21 mouse cellular contexts compared by ENCODE assay signal in genomic region chr16:93355204-93355899, GRCm38 (mm10).
DNase-seq lines count a peak whose midpoint lies in the region; ATAC-seq and TF ChIP-seq lines count a peak whose summit lies in the region.
"Had no signal": no experiment of that assay in that cellular context is flagged by ENCODE, and none has a peak within 500 bp of the region (broad histone marks: within the 10 kb centered on the region; RNA-seq: fewer than 3 reads in every experiment).

No protein-coding gene starts in this region.

- H3K9ac ChIP-seq in liver, adult 2 months (ENCODE audit: low read depth, low read length): no peak overlapping the region
- H3K9ac ChIP-seq in liver, postnatal 0 days (replicated peaks): no peak overlapping the region
- no peak overlapping the region for H3K9ac ChIP-seq in kidney, embryonic 14.5 days (ENCODE audit: low read depth, low read length)
- H3K9ac ChIP-seq: embryonic facial prominence, embryonic 13.5 days; embryonic facial prominence, embryonic 15.5 days; forebrain, embryonic 13.5 days; forebrain, embryonic 15.5 days; forebrain, postnatal 0 days had no signal

- no peak for TF ChIP-seq EP300 in liver, postnatal 0 days (IDR thresholded peaks at IDR 0.05; ENCODE audit: low read depth)

- 73% methylated on average over 11 of the region's 11 CpGs for WGBS in liver, adult 2 months
- 55% methylated on average over 11 of the region's 11 CpGs for WGBS in liver, postnatal 0 days (ENCODE audit: insufficient replicate concordance)
- WGBS in kidney, embryonic 14.5 days: 84% methylated on average over 11 of the region's 11 CpGs

- no peak for DNase-seq in liver, adult 2 months (ENCODE audit: extremely low read depth, low read depth, low spot score)
- DNase-seq in liver, postnatal 0 days: no peak
- DNase-seq: adrenal gland, adult 2 months; adrenal gland, postnatal 10 days; adrenal gland, postnatal 25 days; cerebellum, adult 11-12 months; cerebellum, adult 2 months; cerebellum, adult 9-10 months; cerebellum, postnatal 10 days; cerebellum, postnatal 25 days; embryo, embryonic 11 days; forebrain, postnatal 0 days had no signal

- H3K4me2 ChIP-seq in liver, postnatal 0 days (ENCODE audit: low read depth, low read length): no peak overlapping the region
- no peak overlapping the region for H3K4me2 ChIP-seq in kidney, embryonic 14.5 days (replicated peaks; ENCODE audit: low read depth, low read length)
- H3K4me2 ChIP-seq: embryonic facial prominence, embryonic 13.5 days; embryonic facial prominence, embryonic 15.5 days; forebrain, embryonic 13.5 days; forebrain, embryonic 15.5 days had no signal

- H3K9me3 ChIP-seq in liver, postnatal 0 days (ENCODE audit: low read length): no peaks in the 10 kb centered on the region
- H3K9me3 ChIP-seq in kidney, embryonic 14.5 days (ENCODE audit: control insufficient read depth, low read length): no peaks in the 10 kb centered on the region
- H3K9me3 ChIP-seq: embryonic facial prominence, embryonic 13.5 days; embryonic facial prominence, embryonic 15.5 days; forebrain, embryonic 13.5 days; forebrain, embryonic 15.5 days had no signal

- no peak for TF ChIP-seq POLR2A in liver, adult 2 months (IDR thresholded peaks at IDR 0.05; ENCODE audit: extremely low read depth, insufficient read depth, low read length)

- peak; percentile 36; the same call in 1 of the 2 replicates for TF ChIP-seq CTCF in liver, adult 2 months (IDR thresholded peaks at IDR 0.05; ENCODE audit: low read depth, low read length)
- no peak for TF ChIP-seq CTCF in liver, postnatal 0 days (IDR thresholded peaks at IDR 0.05; ENCODE audit: low read depth)

- H3K4me1 ChIP-seq in liver, adult 2 months (ENCODE audit: control insufficient read depth, insufficient read depth, low read length): peaks cover 7% of the 10 kb centered on the region
- H3K4me1 ChIP-seq in liver, postnatal 0 days (ENCODE audit: insufficient read depth): no peaks in the 10 kb centered on the region
- no peaks in the 10 kb centered on the region for H3K4me1 ChIP-seq in kidney, embryonic 14.5 days (ENCODE audit: control insufficient read depth, insufficient read depth, low read length)
- H3K4me1 ChIP-seq: embryonic facial prominence, embryonic 13.5 days; embryonic facial prominence, embryonic 15.5 days; forebrain, embryonic 13.5 days; forebrain, embryonic 15.5 days had no signal

- H3K36me3 ChIP-seq in liver, adult 2 months (ENCODE audit: control insufficient read depth, insufficient read depth, low read length): no peaks in the 10 kb centered on the region
- no peaks in the 10 kb centered on the region for H3K36me3 ChIP-seq in liver, postnatal 0 days (replicated peaks; ENCODE audit: insufficient read depth, low read length)
- H3K36me3 ChIP-seq in kidney, embryonic 14.5 days (ENCODE audit: control insufficient read depth, insufficient read depth, low read length): no peaks in the 10 kb centered on the region
- H3K36me3 ChIP-seq: embryonic facial prominence, embryonic 13.5 days; embryonic facial prominence, embryonic 15.5 days; forebrain, embryonic 15.5 days had no signal

- H3K4me3 ChIP-seq in liver, adult 2 months (ENCODE audit: insufficient read depth, low read depth, low read length): no peak overlapping the region
- H3K4me3 ChIP-seq in liver, postnatal 0 days (ENCODE audit: low read depth, low read length): no peak overlapping the region
- no peak overlapping the region for H3K4me3 ChIP-seq in kidney, embryonic 14.5 days (ENCODE audit: low read length)
- H3K4me3 ChIP-seq: embryonic facial prominence, embryonic 13.5 days; embryonic facial prominence, embryonic 15.5 days; erythroblast, embryonic 14.5 days; forebrain, embryonic 13.5 days; forebrain, embryonic 15.5 days had no signal

- no peaks in the 10 kb centered on the region for H3K79me2 ChIP-seq in liver, adult 2 months (ENCODE audit: control insufficient read depth, insufficient read depth, low read length)

- no peak for ATAC-seq in liver, postnatal 0 days
- ATAC-seq in granulocyte monocyte progenitor cell, adult 5-6 weeks (replicated peaks; ENCODE audit: poor library complexity, severe bottlenecking): peak; percentile 61
- ATAC-seq in megakaryocyte progenitor cell, adult 5-6 weeks (replicated peaks; ENCODE audit: poor library complexity): peak; percentile 52; the same call in 1 of the 2 replicates
- no peak for ATAC-seq in kidney, embryonic 14.5 days (ENCODE audit: low FRiP score, low TSS enrichment)
- no peak for ATAC-seq in erythroid progenitor cell, adult 5-6 weeks (replicated peaks; ENCODE audit: low FRiP score, poor library complexity, severe bottlenecking)
- ATAC-seq: forebrain, embryonic 13.5 days; forebrain, embryonic 15.5 days; forebrain, postnatal 0 days had no signal

- no peak overlapping the region for H3K27ac ChIP-seq in liver, adult 2 months (replicated peaks; ENCODE audit: insufficient read depth, low read depth, low read length)
- H3K27ac ChIP-seq in liver, postnatal 0 days (ENCODE audit: low read depth): no peak overlapping the region
- H3K27ac ChIP-seq in kidney, embryonic 14.5 days (ENCODE audit: low read depth, low read length): no peak overlapping the region
- H3K27ac ChIP-seq: embryonic facial prominence, embryonic 13.5 days; embryonic facial prominence, embryonic 15.5 days; forebrain, embryonic 13.5 days; forebrain, embryonic 15.5 days had no signal

- H3K27me3 ChIP-seq in liver, adult 2 months (ENCODE audit: control insufficient read depth, insufficient read depth, low read length): no peaks in the 10 kb centered on the region
- no peaks in the 10 kb centered on the region for H3K27me3 ChIP-seq in liver, postnatal 0 days (ENCODE audit: insufficient read depth, low read length)
- no peaks in the 10 kb centered on the region for H3K27me3 ChIP-seq in kidney, embryonic 14.5 days (ENCODE audit: control insufficient read depth, insufficient read depth, low read length)
- H3K27me3 ChIP-seq: embryonic facial prominence, embryonic 13.5 days; embryonic facial prominence, embryonic 15.5 days; forebrain, embryonic 13.5 days; forebrain, embryonic 15.5 days had no signal

Comparison
In these comparisons a context has a peak if more than half of its experiments do, and no peak if none do; other contexts are left out.
1. ATAC-seq: peak in granulocyte monocyte progenitor cell, adult 5-6 weeks (single experiment) and megakaryocyte progenitor cell, adult 5-6 weeks (single experiment); none in liver, postnatal 0 days (single experiment), kidney, embryonic 14.5 days (single experiment) and erythroid progenitor cell, adult 5-6 weeks (single experiment).